Mouse (Mus musculus) CH12.LX (cell line): ENCODE data around the gene Polr3c.

Experiments
- EP300 ChIP-seq: IDR thresholded peaks from 2 replicates; pipeline ENCODE4 v1.6.1; 2011; ENCODE audit warnings: low read length, improper control_type of control experiment
- PAX5 ChIP-seq: IDR thresholded peaks from 2 replicates; pipeline ENCODE4 v1.6.1; 2012; ENCODE audit warnings: low read length, inconsistent platforms, mixed read lengths

GRCm38 (mm10) chr3:96692506-96692905 is 34.9 kb downstream of the Polr3c start:
- TF ChIP-seq PAX5 (no peak), EP300 (no peak)
